ENCODE assay signal across 13 mouse cellular contexts in genomic region chr4:66330600-66331285, GRCm38 (mm10).
DNase-seq lines count a peak whose midpoint lies in the region; ATAC-seq and TF ChIP-seq lines count a peak whose summit lies in the region.
"Had no signal": no experiment of that assay in that cellular context is flagged by ENCODE, and none has a peak within 500 bp of the region (broad histone marks: within the 10 kb centered on the region; RNA-seq: fewer than 3 reads in every experiment).

No protein-coding gene starts in this region.

- H3K9me3 ChIP-seq in ES-E14 (ENCODE audit: control insufficient read depth, insufficient read depth, low read depth, low read length), result no peaks in the 10 kb centered on the region
- no peaks in the 10 kb centered on the region for H3K9me3 ChIP-seq in hindbrain, embryonic 10.5 days
- H3K9me3 ChIP-seq in midbrain, embryonic 12.5 days, result no peaks in the 10 kb centered on the region
- H3K9me3 ChIP-seq: lung, embryonic 15.5 days had no signal

- no peak overlapping the region for H3K4me3 ChIP-seq in ES-E14 (ENCODE audit: insufficient read depth in 1 of 2, low read depth in 1 of 2, low read length in 2 of 2, poor library complexity in 1 of 2, severe bottlenecking in 1 of 2)
- H3K4me3 ChIP-seq in hindbrain, embryonic 10.5 days, result no peak overlapping the region
- no peak overlapping the region for H3K4me3 ChIP-seq in midbrain, embryonic 12.5 days
- no peak overlapping the region for H3K4me3 ChIP-seq in thymus, adult 2 months (ENCODE audit: control insufficient read depth, insufficient read depth, low read length)
- H3K4me3 ChIP-seq: lung, embryonic 15.5 days had no signal

- H3K27ac ChIP-seq in ES-E14 (ENCODE audit: insufficient read depth, low read depth, low read length, poor library complexity, severe bottlenecking), result no peak overlapping the region; the same call in 1 of the 2 replicates
- H3K27ac ChIP-seq in hindbrain, embryonic 10.5 days, result peak overlapping the region; percentile 78
- peak overlapping the region; percentile 63; the same call in 1 of the 2 replicates for H3K27ac ChIP-seq in midbrain, embryonic 12.5 days (replicated peaks)
- no peak overlapping the region for H3K27ac ChIP-seq in thymus, adult 2 months (ENCODE audit: control insufficient read depth, insufficient read depth, low read length)
- H3K27ac ChIP-seq: lung, embryonic 15.5 days; stomach, postnatal 0 days had no signal

- no peak for TF ChIP-seq POLR2A in brain, embryonic 14.5 days (IDR thresholded peaks at IDR 0.05; ENCODE audit: borderline replicate concordance, extremely low read depth, insufficient read depth, insufficient read length, poor library complexity, severe bottlenecking)
- TF ChIP-seq POLR2A in thymus, adult 2 months (IDR thresholded peaks at IDR 0.05; ENCODE audit: control insufficient read depth, extremely low read depth, insufficient read depth, low read length, poor library complexity), result no peak

- in situ Hi-C loops in ES-E14 (cut with MboI; ENCODE audit: low sequenced_read_pairs in 2 of 2, unreplicated experiment in 2 of 2), result no loop called here

- H3K9ac ChIP-seq in ES-E14 (ENCODE audit: insufficient read depth, low read depth, low read length, poor library complexity, severe bottlenecking), result no peak overlapping the region
- no peak overlapping the region for H3K9ac ChIP-seq in midbrain, embryonic 12.5 days (replicated peaks)
- H3K9ac ChIP-seq: lung, embryonic 15.5 days had no signal

- H3K27me3 ChIP-seq in hindbrain, embryonic 10.5 days (ENCODE audit: insufficient read depth, poor library complexity, severe bottlenecking), result no peaks in the 10 kb centered on the region
- H3K27me3 ChIP-seq in midbrain, embryonic 12.5 days, result no peaks in the 10 kb centered on the region
- no peaks in the 10 kb centered on the region for H3K27me3 ChIP-seq in thymus, adult 2 months (ENCODE audit: control insufficient read depth, insufficient read depth, low read length)
- H3K27me3 ChIP-seq: lung, embryonic 15.5 days had no signal

- WGBS in hindbrain, embryonic 10.5 days, result 9% methylated on average over 4 of the region's 4 CpGs
- WGBS in midbrain, embryonic 12.5 days, result 4% methylated on average over 4 of the region's 4 CpGs
- 38% methylated on average over 4 of the region's 4 CpGs for WGBS in thymus, adult 2 months

- peaks cover 4% of the 10 kb centered on the region in 2 experiments; a peak in 2 of 4 replicates for H3K4me1 ChIP-seq in ES-E14 (ENCODE audit: control insufficient read depth in 2 of 2, insufficient read depth in 2 of 2, low read length in 2 of 2, poor library complexity in 1 of 2)
- H3K4me1 ChIP-seq in hindbrain, embryonic 10.5 days (replicated peaks), result peaks cover 16% of the 10 kb centered on the region
- H3K4me1 ChIP-seq in midbrain, embryonic 12.5 days, result peaks cover 4% of the 10 kb centered on the region
- no peaks in the 10 kb centered on the region for H3K4me1 ChIP-seq in thymus, adult 2 months (replicated peaks; ENCODE audit: control insufficient read depth, insufficient read depth, low read length)
- H3K4me1 ChIP-seq: lung, embryonic 15.5 days had no signal

- peak; percentile 93 for ATAC-seq in midbrain, embryonic 12.5 days (ENCODE audit: low FRiP score, low read depth)

- TF ChIP-seq CTCF in brain, embryonic 14.5 days (IDR thresholded peaks at IDR 0.05; ENCODE audit: borderline replicate concordance, extremely low read depth, insufficient read depth, insufficient read length), result no peak
- TF ChIP-seq CTCF in thymus, adult 2 months (IDR thresholded peaks at IDR 0.05; ENCODE audit: borderline replicate concordance, control insufficient read depth, extremely low read depth, insufficient read depth, low read length, poor library complexity), result no peak

- H3K36me3 ChIP-seq in ES-E14 (ENCODE audit: control insufficient read depth, insufficient read depth, low read length, poor library complexity, severe bottlenecking), result no peaks in the 10 kb centered on the region
- H3K36me3 ChIP-seq in hindbrain, embryonic 10.5 days, result no peaks in the 10 kb centered on the region
- H3K36me3 ChIP-seq in midbrain, embryonic 12.5 days, result no peaks in the 10 kb centered on the region
- no peaks in the 10 kb centered on the region for H3K36me3 ChIP-seq in thymus, adult 2 months (ENCODE audit: control insufficient read depth, insufficient read depth, low read length)
- H3K36me3 ChIP-seq: lung, embryonic 15.5 days had no signal

- peak; percentile 51 for DNase-seq in ES-E14 (ENCODE audit: low read depth, low spot score)
- peak; percentile 82 for DNase-seq in brain, embryonic 14.5 days (ENCODE audit: low read depth)
- peak; percentile 38 for DNase-seq in hindbrain, embryonic 10.5 days (ENCODE audit: low spot score)
- DNase-seq in thymus, adult 2 months, result no peak
- no peak for DNase-seq in thymus, adult 18-20 months
- no peak for DNase-seq in kidney, adult 8-10 months
- DNase-seq: cerebellum, adult 9-10 months; heart, adult 18-20 months; kidney, adult 2 months; liver had no signal

- 0 out of 2 replicates have a peak overlapping the region, but pooled peaks have one; percentile 5 for H3K4me2 ChIP-seq in midbrain, embryonic 12.5 days (replicated peaks)
- H3K4me2 ChIP-seq: lung, embryonic 15.5 days had no signal

TF ChIP-seq in ES-E14, 5 proteins besides CTCF, POLR2A, EP300 and RAD21:
- TF ChIP-seq HCFC1 (IDR thresholded peaks at IDR 0.05; ENCODE audit: borderline replicate concordance, insufficient read depth, low read length), result no peak
- TF ChIP-seq CHD2 (IDR thresholded peaks at IDR 0.05; ENCODE audit: low read depth, low read length), result peak; percentile 57
- no peak for TF ChIP-seq ZC3H11A (IDR thresholded peaks at IDR 0.05; ENCODE audit: borderline replicate concordance, low read depth, low read length)
- no peak for TF ChIP-seq MAFK (IDR thresholded peaks at IDR 0.05; ENCODE audit: insufficient read depth, low read depth, low read length)
- TF ChIP-seq ZNF384 (IDR thresholded peaks at IDR 0.05; ENCODE audit: low read depth, low read length), result no peak

Comparison
In these comparisons a context has a peak if more than half of its experiments do, and no peak if none do; other contexts are left out.
1. DNase-seq: peak in ES-E14 (single experiment), brain, embryonic 14.5 days (single experiment) and hindbrain, embryonic 10.5 days (single experiment); none in thymus, adult 2 months (single experiment), thymus, adult 18-20 months (0 of 2) and kidney, adult 8-10 months (0 of 2).
2. H3K27ac ChIP-seq: peak in hindbrain, embryonic 10.5 days (single experiment) and midbrain, embryonic 12.5 days (single experiment); none in ES-E14 (single experiment) and thymus, adult 2 months (single experiment).